Mouse (Mus musculus): ENCODE results near the gene Tango2. TPM values are rescaled to one million over a fixed set of nuclear protein-coding genes. Genes with fewer than 3 reads are reported as not detected.

Gene Tango2
- total RNA-seq, 2 experiments from 2014 or later = 11.9 to 12.6 TPM

DNA sequence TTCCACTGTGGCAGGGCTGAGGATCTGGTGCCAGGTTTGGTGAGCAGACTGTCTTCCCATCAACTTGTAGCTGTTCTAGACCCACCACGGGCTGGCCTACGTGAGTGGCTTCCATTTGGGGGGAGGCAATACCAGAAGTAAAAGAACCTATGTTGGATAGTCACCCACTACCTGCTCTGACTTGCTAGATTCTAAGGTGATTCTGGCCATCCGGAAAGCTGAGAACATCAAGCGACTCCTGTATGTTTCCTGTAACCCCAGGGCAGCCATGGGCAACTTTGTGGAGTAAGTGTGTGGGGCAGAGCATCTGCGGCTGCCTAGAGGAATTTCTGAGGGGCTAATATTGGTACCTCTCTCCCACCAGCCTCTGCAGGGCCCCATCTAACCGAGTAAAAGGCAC is 95.2 kb downstream of the Tango2 start:
- DNase-seq = no peak

DNA sequence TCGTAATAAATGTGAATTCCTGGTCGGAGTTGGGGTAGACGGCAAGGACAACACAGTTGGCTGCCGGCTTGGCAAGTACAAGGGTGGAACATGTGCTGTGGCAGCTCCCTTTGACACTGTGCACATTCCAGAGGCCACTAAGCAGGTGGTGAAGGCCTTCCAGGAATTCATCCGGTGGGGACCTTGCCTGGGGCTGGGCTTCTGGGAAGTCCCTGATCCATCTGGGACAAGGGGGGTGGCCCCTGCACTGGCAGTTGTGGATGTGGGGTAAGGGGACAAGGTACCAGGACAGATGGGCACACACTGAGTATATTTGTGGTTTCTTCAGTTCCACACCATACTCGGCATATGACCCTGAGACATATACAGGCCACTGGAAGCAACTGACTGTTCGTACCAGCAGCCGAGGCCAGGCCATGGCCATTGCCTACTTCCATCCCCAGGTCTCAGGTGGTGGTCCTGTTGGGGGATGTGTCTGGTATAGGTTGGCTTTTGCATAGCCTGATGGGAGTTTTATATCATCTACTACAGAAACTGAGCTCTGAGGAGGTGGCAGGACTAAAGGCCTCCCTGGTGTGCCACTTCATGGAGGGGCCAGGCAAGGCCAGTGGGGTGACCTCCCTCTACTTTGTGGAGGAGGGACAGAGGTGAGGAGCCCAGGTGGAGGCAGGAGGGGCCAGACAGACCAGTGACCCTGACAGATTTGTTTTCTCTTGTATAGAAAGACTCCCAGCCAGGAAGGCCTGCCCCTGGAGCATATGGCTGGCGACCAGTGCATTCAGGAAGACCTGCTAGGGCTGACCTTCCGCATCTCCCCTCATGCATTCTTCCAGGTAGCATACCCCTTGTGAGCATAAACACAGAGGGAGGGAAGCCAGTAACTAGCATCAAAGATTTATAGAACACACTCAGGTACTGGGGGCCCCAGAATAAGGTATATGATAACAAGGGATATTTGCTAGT is 96.8 kb downstream of the Tango2 start:
- DNase-seq = no peak

Small RNAs within 50 kb of the gene (microRNA-seq; reads per million reads assigned to microRNA genes)
- gene Gm24572 (0 to 0.25 reads per million in 2 experiments), gene Gm26219 (0 reads per million in 2 experiments), gene Mir1306 (53.5 to 106 reads per million in 2 experiments), gene Mir185 (229 to 250 reads per million in 2 experiments)

Other genes with a start within 250 kb of the Tango2 start
- under 1 TPM; 0.38 to 0.52 TPM for gene Rtn4r, start 220.5 kb downstream of the Tango2 start, total RNA-seq (2021)
- not detected for gene Ccdc188, start 130.2 kb downstream of the Tango2 start, total RNA-seq (2021)
- gene Zdhhc8, start 113.0 kb downstream of the Tango2 start, total RNA-seq (2021) = 10 to 100 TPM; 26.3 to 29.7 TPM
- gene Trmt2a, start 99.4 kb downstream of the Tango2 start, total RNA-seq (2021) = 10 to 100 TPM; 15.3 to 21.2 TPM
- gene Ranbp1, start 99.4 kb downstream of the Tango2 start, total RNA-seq (2021) = 10 to 100 TPM; 52.4 to 72.0 TPM
- not detected for gene Gm49776, start 89.8 kb downstream of the Tango2 start, total RNA-seq (2021)
- gene Dgcr8, start 58.9 kb downstream of the Tango2 start, total RNA-seq (2021) = 10 to 100 TPM; 23.6 to 33.4 TPM
- gene Arvcf, start 79 bp upstream of the Tango2 start, total RNA-seq (2021) = 10 to 100 TPM; 16.4 to 27.9 TPM
- 10 to 100 TPM; 12.9 to 13.6 TPM for gene Txnrd2, start 78.3 kb upstream of the Tango2 start, total RNA-seq (2021)
- 10 to 100 TPM; 44.1 to 47.3 TPM for gene Comt, start 78.7 kb upstream of the Tango2 start, total RNA-seq (2021)
- 1 to 10 TPM; 4.3 to 4.6 TPM for gene Gnb1l, start 150.6 kb upstream of the Tango2 start, total RNA-seq (2021)
- 1 to 10 TPM; 3.9 to 5.2 TPM for gene Rtl10, start 150.8 kb upstream of the Tango2 start, total RNA-seq (2021)
- gene Tbx1, start 242.6 kb upstream of the Tango2 start, total RNA-seq (2021) = 1 to 10 TPM; 2.3 to 5.5 TPM